Mouse (Mus musculus): Measurements from ENCODE around the gene Clcn3. TPM values are rescaled to one million over a fixed set of nuclear protein-coding genes. Genes with fewer than 3 reads are reported as not detected.

The Clcn3 gene
- polyA plus RNA-seq, 1 experiment from 2014 or later = 80.7 TPM

- Histone ChIP-seq H3K4me2 (ENCODE audit: low read depth, low read length) (peak overlapping the region; percentile 73), H3K27me3 (ENCODE audit: control insufficient read depth, insufficient read depth, low read length) (no peaks in the 10 kb centered on the region), H3K4me3 (ENCODE audit: low read depth, low read length) (peak overlapping the region; percentile 64), H3K4me1 (ENCODE audit: control insufficient read depth, insufficient read depth, low read length) (peaks cover 11% of the 10 kb centered on the region; the same call in 1 of the 2 replicates), H3K9me3 (ENCODE audit: control insufficient read depth, low read length) (no peaks in the 10 kb centered on the region), H3K36me3 (ENCODE audit: control insufficient read depth, insufficient read depth, low read length) (0 out of 2 replicates have a peak, but pooled peaks cover 3% of the 10 kb centered on the region), H3K9ac (replicated peaks; ENCODE audit: low read depth, low read length) (peak overlapping the region; percentile 71), H3K27ac (ENCODE audit: low read depth, low read length) (peak overlapping the region; percentile 44; the same call in 1 of the 2 replicates)
- ATAC-seq (ENCODE audit: low read depth) = no peak
- 2% methylated on average over 22 of the region's 23 CpGs for WGBS
These were observed 92.6 kb downstream of the Clcn3 start for GRCm38 (mm10) chr8:60890520-60890874.

- Histone ChIP-seq H3K4me2 (ENCODE audit: low read depth, low read length) (peak within 1 kb of the TSS; percentile 73), H3K4me3 (ENCODE audit: low read depth, low read length) (peak within 1 kb of the TSS; percentile 64), H3K9me3 (ENCODE audit: control insufficient read depth, low read length) (no peaks in the 10 kb centered on the region), H3K4me1 (ENCODE audit: control insufficient read depth, insufficient read depth, low read length) (peaks cover 11% of the 10 kb centered on the region; the same call in 1 of the 2 replicates), H3K27ac (ENCODE audit: low read depth, low read length) (peak within 1 kb of the TSS; percentile 44; the same call in 1 of the 2 replicates), H3K27me3 (ENCODE audit: control insufficient read depth, insufficient read depth, low read length) (no peaks in the 10 kb centered on the region), H3K9ac (replicated peaks; ENCODE audit: low read depth, low read length) (peak within 1 kb of the TSS; percentile 71), H3K36me3 (ENCODE audit: control insufficient read depth, insufficient read depth, low read length) (0 out of 2 replicates have a peak, but pooled peaks cover 3% of the 10 kb centered on the region)
- peak; percentile 99 for ATAC-seq (ENCODE audit: low read depth)
- WGBS = 6% methylated on average over 43 of the region's 43 CpGs
These were observed 93.1 kb downstream of the Clcn3 start, which contains the start of gene Hpf1 for GRCm38 (mm10) chr8:60889843-60890519. Hpf1 (plus strand) TSS chr8:60890418.

- Histone ChIP-seq H3K4me2 (ENCODE audit: low read depth, low read length) (no peak overlapping the region), H3K36me3 (ENCODE audit: control insufficient read depth, insufficient read depth, low read length) (0 out of 2 replicates have a peak, but pooled peaks cover 3% of the 10 kb centered on the region), H3K27ac (ENCODE audit: low read depth, low read length) (no peak overlapping the region), H3K4me1 (ENCODE audit: control insufficient read depth, insufficient read depth, low read length) (peaks cover 11% of the 10 kb centered on the region; the same call in 1 of the 2 replicates), H3K27me3 (ENCODE audit: control insufficient read depth, insufficient read depth, low read length) (no peaks in the 10 kb centered on the region), H3K9ac (replicated peaks; ENCODE audit: low read depth, low read length) (no peak overlapping the region), H3K9me3 (ENCODE audit: control insufficient read depth, low read length) (no peaks in the 10 kb centered on the region), H3K4me3 (ENCODE audit: low read depth, low read length) (peak overlapping the region; percentile 64; the same call in 1 of the 2 replicates)
- no peak for ATAC-seq (ENCODE audit: low read depth)
- 90% methylated on average over 11 of the region's 11 CpGs for WGBS
These were observed 93.8 kb downstream of the Clcn3 start for GRCm38 (mm10) chr8:60889131-60889842.

GRCm38 (mm10) chr8:60886736-60887135 lies 96.4 kb downstream of the Clcn3 start:
- Histone ChIP-seq H3K27ac (ENCODE audit: low read depth, low read length) (no peak overlapping the region), H3K36me3 (ENCODE audit: control insufficient read depth, insufficient read depth, low read length) (no peaks in the 10 kb centered on the region), H3K4me2 (ENCODE audit: low read depth, low read length) (no peak overlapping the region), H3K9me3 (ENCODE audit: control insufficient read depth, low read length) (no peaks in the 10 kb centered on the region), H3K4me3 (ENCODE audit: low read depth, low read length) (no peak overlapping the region), H3K9ac (replicated peaks; ENCODE audit: low read depth, low read length) (no peak overlapping the region), H3K27me3 (ENCODE audit: control insufficient read depth, insufficient read depth, low read length) (no peaks in the 10 kb centered on the region), H3K4me1 (ENCODE audit: control insufficient read depth, insufficient read depth, low read length) (peaks cover 11% of the 10 kb centered on the region; the same call in 1 of the 2 replicates)
- WGBS = 50% methylated on average over 6 of the region's 6 CpGs
- no peak for ATAC-seq (ENCODE audit: low read depth)

GRCm38 (mm10) chr8:60883419-60884137 lies 99.5 kb downstream of the Clcn3 start:
- H3K4me1 ChIP-seq (ENCODE audit: control insufficient read depth, insufficient read depth, low read length) = no peaks in the 10 kb centered on the region
- no peak overlapping the region for H3K4me3 ChIP-seq (ENCODE audit: low read depth, low read length)
- H3K36me3 ChIP-seq (ENCODE audit: control insufficient read depth, insufficient read depth, low read length) = no peaks in the 10 kb centered on the region
- H3K4me2 ChIP-seq (ENCODE audit: low read depth, low read length) = no peak overlapping the region
- WGBS = 65% methylated on average over 4 of the region's 4 CpGs
- H3K9me3 ChIP-seq (ENCODE audit: control insufficient read depth, low read length) = no peaks in the 10 kb centered on the region
- no peak overlapping the region for H3K9ac ChIP-seq (replicated peaks; ENCODE audit: low read depth, low read length)
- H3K27ac ChIP-seq (ENCODE audit: low read depth, low read length) = no peak overlapping the region
- ATAC-seq (ENCODE audit: low read depth) = no peak
- H3K27me3 ChIP-seq (ENCODE audit: control insufficient read depth, insufficient read depth, low read length) = no peaks in the 10 kb centered on the region

- H3K4me2 ChIP-seq (ENCODE audit: low read depth, low read length) = no peak overlapping the region
- no peaks in the 10 kb centered on the region for H3K4me1 ChIP-seq (ENCODE audit: control insufficient read depth, insufficient read depth, low read length)
- no peaks in the 10 kb centered on the region for H3K9me3 ChIP-seq (ENCODE audit: control insufficient read depth, low read length)
- H3K4me3 ChIP-seq (ENCODE audit: low read depth, low read length) = no peak overlapping the region
- 73% methylated on average over 2 of the region's 2 CpGs for WGBS
- no peak overlapping the region for H3K9ac ChIP-seq (replicated peaks; ENCODE audit: low read depth, low read length)
- no peaks in the 10 kb centered on the region for H3K27me3 ChIP-seq (ENCODE audit: control insufficient read depth, insufficient read depth, low read length)
- no peaks in the 10 kb centered on the region for H3K36me3 ChIP-seq (ENCODE audit: control insufficient read depth, insufficient read depth, low read length)
- ATAC-seq (ENCODE audit: low read depth) = no peak
- H3K27ac ChIP-seq (ENCODE audit: low read depth, low read length) = no peak overlapping the region
These were observed 104.5 kb downstream of the Clcn3 start for GRCm38 (mm10) chr8:60878617-60879016.

- ATAC-seq (ENCODE audit: low read depth) = no peak
- Histone ChIP-seq H3K4me3 (ENCODE audit: low read depth, low read length) (no peak overlapping the region), H3K27ac (ENCODE audit: low read depth, low read length) (no peak overlapping the region), H3K9me3 (ENCODE audit: control insufficient read depth, low read length) (no peaks in the 10 kb centered on the region), H3K36me3 (ENCODE audit: control insufficient read depth, insufficient read depth, low read length) (no peaks in the 10 kb centered on the region), H3K4me2 (ENCODE audit: low read depth, low read length) (no peak overlapping the region), H3K27me3 (ENCODE audit: control insufficient read depth, insufficient read depth, low read length) (no peaks in the 10 kb centered on the region), H3K4me1 (ENCODE audit: control insufficient read depth, insufficient read depth, low read length) (no peaks in the 10 kb centered on the region), H3K9ac (replicated peaks; ENCODE audit: low read depth, low read length) (no peak overlapping the region)
- WGBS = 89% methylated on average over 13 of the region's 13 CpGs
These were observed 112.6 kb downstream of the Clcn3 start for GRCm38 (mm10) chr8:60870231-60871193.

- Histone ChIP-seq H3K36me3 (ENCODE audit: control insufficient read depth, insufficient read depth, low read length) (no peaks in the 10 kb centered on the region), H3K4me1 (ENCODE audit: control insufficient read depth, insufficient read depth, low read length) (no peaks in the 10 kb centered on the region), H3K4me2 (ENCODE audit: low read depth, low read length) (no peak overlapping the region), H3K27ac (ENCODE audit: low read depth, low read length) (no peak overlapping the region), H3K4me3 (ENCODE audit: low read depth, low read length) (no peak overlapping the region), H3K9ac (replicated peaks; ENCODE audit: low read depth, low read length) (no peak overlapping the region), H3K9me3 (ENCODE audit: control insufficient read depth, low read length) (no peaks in the 10 kb centered on the region), H3K27me3 (ENCODE audit: control insufficient read depth, insufficient read depth, low read length) (no peaks in the 10 kb centered on the region)
- no peak for ATAC-seq (ENCODE audit: low read depth)
- 92% methylated on average over 2 of the region's 2 CpGs for WGBS
These were observed 113.3 kb downstream of the Clcn3 start for GRCm38 (mm10) chr8:60869761-60870160.
